Mouse (Mus musculus) bone marrow macrophage, adult 2 months (primary cell): Measurements from ENCODE around the gene St8sia1.

Experiments used
- CTCF ChIP-seq: IDR thresholded peaks from 2 replicates; pipeline ENCODE4 v1.5.1; 2012; ENCODE audit warnings: low read depth, mild to moderate bottlenecking, low read length, moderate library complexity
- POLR2A ChIP-seq: IDR thresholded peaks from 2 replicates; pipeline ENCODE4 v1.6.1; 2012; ENCODE audit warnings: mild to moderate bottlenecking, low read depth, low read length, borderline replicate concordance

- TF ChIP-seq POLR2A (no peak), CTCF (no peak)
Measured at GRCm38 (mm10) chr6:142890321-142890720, 73.9 kb downstream of the St8sia1 start.
